Mouse (Mus musculus) cortical plate, adult 2 months (tissue): ENCODE data around the gene Smad3. TPM values are rescaled to one million over a fixed set of nuclear protein-coding genes. Genes with fewer than 3 reads are reported as not detected.

Experiments used
- H3K27ac ChIP-seq: fragments of 200-500 bp; 2 replicates; pipeline ENCODE4 v1.5.1; 2012; ENCODE audit warnings: low read length, control low read depth, inconsistent platforms; ENCODE audit not compliant: insufficient read depth
- H3K4me1 ChIP-seq: fragments of 200-500 bp; 2 replicates; pipeline ENCODE4 v1.6.1; 2011; ENCODE audit warnings: low read length; ENCODE audit not compliant: control insufficient read depth, insufficient read depth
- H3K4me3 ChIP-seq: fragments of 200-500 bp; 2 replicates; pipeline ENCODE4 v1.5.1; 2011; ENCODE audit warnings: mild to moderate bottlenecking, low read length, control low read depth; ENCODE audit not compliant: insufficient read depth
- CTCF ChIP-seq: fragments of 200-500 bp; IDR thresholded peaks from 2 replicates; pipeline ENCODE4 v1.5.1; 2011; ENCODE audit warnings: mild to moderate bottlenecking, control low read depth, low read length; ENCODE audit not compliant: insufficient read depth; ENCODE audit errors: extremely low read depth
- POLR2A ChIP-seq: fragments of 200-500 bp; IDR thresholded peaks from 2 replicates; pipeline ENCODE4 v1.6.1; 2011; ENCODE audit warnings: mild to moderate bottlenecking, low read length, control low read depth; ENCODE audit not compliant: insufficient read depth; ENCODE audit errors: extremely low read depth
- polyA plus RNA-seq: library from polyadenylated mRNA; depleted of rRNA; stranded (reverse); fragments of >200 nt; gene quantifications from 2 replicates; pipeline ENCODE4 v1.2.3, GENCODE M21; 2012

Gene Smad3
- polyA plus RNA-seq, 1 experiment = 46.8 TPM

- Histone ChIP-seq H3K4me3 (no peak overlapping the region), H3K4me1 (peaks cover 6% of the 10 kb centered on the region), H3K27ac (no peak overlapping the region)
- no peak for TF ChIP-seq CTCF
- no peak for TF ChIP-seq POLR2A
Observed at GRCm38 (mm10) chr9:63625090-63625756, 132.6 kb downstream of the Smad3 start.

DNA sequence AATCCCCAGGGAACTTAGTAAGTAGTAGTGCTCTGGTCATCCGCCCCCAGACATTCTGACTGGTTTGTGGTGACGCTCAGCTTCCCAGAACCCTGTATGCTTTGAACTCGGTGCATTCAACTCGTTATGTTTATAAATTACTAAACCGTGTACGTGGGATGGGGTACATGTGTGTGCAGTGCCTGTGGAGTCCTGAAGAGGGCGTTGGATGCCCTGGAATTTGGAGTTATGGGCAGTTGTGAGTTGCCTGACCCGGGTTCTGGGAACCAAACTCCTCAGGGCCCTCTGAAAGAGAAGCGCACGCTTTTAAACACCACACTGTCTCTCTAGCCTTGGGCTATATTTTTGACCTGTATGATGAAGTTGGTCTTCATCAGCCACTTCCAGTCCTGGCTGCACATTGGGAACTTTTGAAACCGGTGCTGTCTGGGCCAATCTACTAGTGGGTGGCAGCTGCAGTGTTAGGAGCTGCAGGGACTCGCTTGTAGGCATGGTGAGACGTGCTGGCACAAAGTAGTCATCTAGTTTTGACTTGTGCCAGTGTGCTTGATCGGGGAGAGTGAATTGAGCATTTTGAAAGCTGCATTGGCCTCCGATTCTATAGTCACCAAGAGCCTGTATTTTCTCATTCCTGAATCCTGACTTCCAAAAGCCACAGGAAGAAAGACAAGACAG lies 133.8 kb downstream of the Smad3 start:
- H3K27ac ChIP-seq = peak overlapping the region; percentile 20; the same call in 1 of the 2 replicates
- no peak overlapping the region for H3K4me3 ChIP-seq
- TF ChIP-seq CTCF (no peak), POLR2A (no peak)
- peaks cover 6% of the 10 kb centered on the region for H3K4me1 ChIP-seq

DNA sequence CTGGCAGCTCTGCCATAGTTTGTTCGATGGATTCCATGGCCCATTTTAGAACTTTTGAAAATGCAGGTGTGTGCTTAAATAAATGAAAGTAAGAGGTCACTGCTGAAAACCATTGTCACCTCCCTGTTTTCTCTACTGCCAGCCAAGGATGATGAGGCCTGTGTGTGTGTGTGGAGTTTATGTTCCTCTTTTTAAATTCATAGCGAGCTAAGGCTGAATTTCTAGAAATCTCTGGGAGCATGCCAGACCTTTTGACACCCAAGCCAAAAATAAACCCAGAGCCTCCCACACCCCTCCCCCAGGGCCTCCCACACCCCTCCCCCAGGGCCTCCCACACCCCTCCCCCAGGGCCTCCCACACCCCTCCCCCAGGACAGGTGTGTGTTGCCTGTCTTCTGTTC lies 139.8 kb downstream of the Smad3 start:
- no peak overlapping the region for H3K27ac ChIP-seq
- no peak overlapping the region for H3K4me3 ChIP-seq
- TF ChIP-seq POLR2A (no peak), CTCF (no peak)
- H3K4me1 ChIP-seq = peaks cover 4% of the 10 kb centered on the region

GRCm38 (mm10) chr9:63614018-63614985 lies 143.5 kb downstream of the Smad3 start:
- Histone ChIP-seq H3K4me3 (no peak overlapping the region), H3K27ac (no peak overlapping the region), H3K4me1 (peaks cover 11% of the 10 kb centered on the region)
- TF ChIP-seq CTCF (no peak), POLR2A (no peak)

DNA sequence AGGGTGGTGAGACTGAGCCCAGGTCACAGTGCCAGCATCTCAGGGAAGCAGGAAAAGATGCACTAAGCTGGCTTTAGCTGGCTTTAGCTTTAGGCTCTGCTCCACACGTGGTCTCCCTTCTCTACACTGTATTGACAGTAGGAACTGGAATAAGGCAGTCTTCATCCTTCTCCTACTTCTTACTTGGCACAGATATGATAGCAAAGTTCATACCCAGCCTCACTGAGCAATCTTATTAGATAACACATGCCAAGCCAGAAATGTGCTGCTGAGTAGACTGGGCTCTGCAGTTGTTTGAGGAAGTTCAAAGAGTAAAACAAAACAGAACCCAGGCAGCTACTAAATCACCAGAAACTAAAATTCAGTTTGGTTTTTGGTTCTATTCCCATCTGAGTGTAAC lies 144.2 kb downstream of the Smad3 start:
- Histone ChIP-seq H3K4me3 (no peak overlapping the region), H3K27ac (no peak overlapping the region)
- TF ChIP-seq CTCF (no peak), POLR2A (no peak)

DNA sequence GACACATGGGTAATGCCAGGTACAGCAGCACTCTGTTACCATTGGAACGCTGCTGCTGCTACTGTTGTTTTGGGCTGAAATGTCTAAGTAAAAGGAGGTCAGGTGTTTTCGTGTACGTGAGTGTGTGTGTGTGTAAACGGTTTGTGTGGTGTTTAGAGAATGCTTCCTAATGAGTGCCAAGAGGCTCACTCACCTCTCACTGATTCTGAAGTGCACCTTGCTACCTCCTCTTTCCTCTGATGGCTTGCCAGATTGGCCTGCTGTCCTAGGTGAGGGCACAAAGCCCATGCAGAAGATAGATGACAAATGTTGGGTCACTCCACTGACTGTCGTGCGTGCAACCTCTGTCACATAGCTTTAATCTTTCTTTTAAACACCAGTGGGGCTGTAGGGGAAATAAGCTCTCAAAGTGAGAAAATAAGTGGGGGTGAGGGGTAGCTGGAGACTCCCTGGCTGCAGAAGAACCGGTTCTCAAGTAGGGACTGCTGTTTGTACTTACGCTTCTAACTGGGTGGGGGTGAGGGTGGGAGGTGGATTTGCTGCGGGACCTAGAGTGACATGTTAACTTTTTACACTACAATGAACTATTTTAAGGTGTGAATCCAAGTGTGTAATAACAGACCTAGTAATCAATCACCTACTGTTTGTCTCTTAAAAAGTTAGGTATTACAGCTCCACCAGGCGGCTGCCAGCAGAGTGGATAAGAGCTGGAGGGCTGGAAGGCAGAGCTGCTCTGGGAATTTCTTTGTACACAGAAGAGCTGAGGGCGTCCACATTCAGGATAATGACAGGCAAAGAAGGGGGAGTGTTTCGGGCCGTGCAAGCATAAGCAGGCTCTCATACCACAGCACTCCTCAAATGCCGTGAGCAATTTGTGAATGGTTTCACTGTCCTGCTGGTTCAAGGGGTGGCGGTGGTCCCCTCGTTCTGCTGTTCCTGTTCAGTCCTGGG lies 145.0 kb downstream of the Smad3 start:
- Histone ChIP-seq H3K27ac (no peak overlapping the region), H3K4me1 (peaks cover 13% of the 10 kb centered on the region), H3K4me3 (no peak overlapping the region)
- TF ChIP-seq POLR2A (no peak), CTCF (peak; percentile 33; the same call in 1 of the 2 replicates)

More for the DNA sequence above, 144.2 kb downstream of the Smad3 start:
- peaks cover 13% of the 10 kb centered on the region for H3K4me1 ChIP-seq

GRCm38 (mm10) chr9:63611967-63612366 lies 145.8 kb downstream of the Smad3 start:
- Histone ChIP-seq H3K4me3 (no peak overlapping the region), H3K4me1 (peaks cover 13% of the 10 kb centered on the region), H3K27ac (no peak overlapping the region)
- TF ChIP-seq POLR2A (no peak), CTCF (no peak)

GRCm38 (mm10) chr9:63610841-63611366 lies 146.9 kb downstream of the Smad3 start:
- Histone ChIP-seq H3K4me3 (no peak overlapping the region), H3K27ac (no peak overlapping the region), H3K4me1 (peaks cover 13% of the 10 kb centered on the region)
- no peak for TF ChIP-seq POLR2A
- no peak for TF ChIP-seq CTCF

GRCm38 (mm10) chr9:63610231-63610630 lies 147.6 kb downstream of the Smad3 start:
- Histone ChIP-seq H3K27ac (no peak overlapping the region), H3K4me1 (peaks cover 13% of the 10 kb centered on the region), H3K4me3 (no peak overlapping the region)
- TF ChIP-seq CTCF = no peak
